Mouse (Mus musculus) left cerebral cortex, postnatal 36 days (tissue): Measurements from ENCODE around the gene Folh1. TPM values are rescaled to one million over a fixed set of nuclear protein-coding genes. Genes with fewer than 3 reads are reported as not detected.
"Not testable (repeated sequence)": the region's sequence is repeated elsewhere in the genome, so short reads cannot be mapped to it uniquely, and the experiment has no call there.

ENCODE experiments used
- DNase-seq, 2 experiments: peaks; one replicate each; pipeline ENCODE4 v3.0.0; 2021 to 2022; ENCODE audit warnings: low spot score in 2 of 2, mixed read lengths in 1 of 2
- intact Hi-C: fragments of 180-260 bp; cut with DNase I; formaldehyde crosslinking; loops from one replicate; pipeline ENCODE4 v1.15.1; 2025
- total RNA-seq, 2 experiments: library from RNA; stranded (reverse); gene quantifications; 2 replicates each; pipeline ENCODE4 v1.2.3; 2021

The Folh1 gene
- 1 to 10 TPM; 4.1 to 4.8 TPM for total RNA-seq

DNA sequence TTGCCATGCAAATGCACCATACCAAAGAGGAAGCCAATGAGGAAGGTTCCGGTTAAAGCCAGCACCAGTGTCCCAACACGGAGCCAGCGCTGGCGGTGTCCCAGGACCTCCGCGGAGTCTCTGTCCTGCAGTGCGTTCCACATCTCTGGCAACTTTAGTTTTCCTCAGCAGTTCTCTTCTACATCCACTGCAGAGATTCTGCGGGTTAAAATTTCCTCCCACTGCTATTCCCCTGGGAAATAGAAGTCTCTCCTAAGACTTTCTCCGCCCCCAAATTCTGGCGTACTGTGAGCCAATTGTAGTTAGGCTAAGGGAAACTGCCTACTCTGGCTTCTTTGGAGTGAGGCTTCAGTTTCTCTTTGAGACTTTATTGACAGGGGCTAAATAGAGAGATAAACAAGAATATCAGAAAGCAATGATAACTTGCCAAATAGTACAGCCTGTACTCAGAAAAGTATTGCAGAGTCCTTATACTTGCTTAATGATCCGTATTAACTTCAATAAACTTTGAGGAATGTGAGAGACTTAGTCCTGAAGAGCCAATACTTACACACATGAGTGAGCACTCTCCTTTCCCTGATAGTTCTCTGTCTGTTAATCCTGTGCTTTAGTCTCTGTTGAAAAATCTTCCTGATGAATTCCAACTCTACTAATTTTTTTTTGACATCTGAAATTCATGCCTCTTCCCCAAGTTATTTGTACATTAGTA lies at the start of gene Folh1:
Gene Folh1, minus strand, starts transcription at position 327 of the 709 bp plus-strand sequence.
- intact Hi-C loops: no loop called here
- peak; percentile 7 for DNase-seq

DNA sequence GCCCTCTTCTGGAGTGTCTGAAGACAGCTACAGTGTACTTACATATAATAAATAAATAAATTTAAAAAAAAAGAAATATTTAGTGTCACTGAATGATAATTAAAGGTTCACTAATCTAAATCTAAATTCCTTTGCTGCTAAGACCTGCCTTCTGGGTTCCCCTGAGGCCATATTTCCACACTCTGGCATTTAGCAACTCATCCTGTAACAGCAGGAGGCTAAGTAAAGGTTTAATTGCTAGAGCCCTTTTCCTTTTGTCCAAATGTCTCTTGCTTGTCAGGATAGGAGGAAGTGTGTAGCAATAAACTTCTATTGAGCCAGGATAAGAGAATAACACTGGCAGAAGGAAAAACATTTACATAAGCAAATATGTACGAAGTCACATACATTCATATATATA lies 40.7 kb upstream of the Folh1 start:
- intact Hi-C loops: no loop called here

GRCm38 (mm10) chr7:86815716-86816115 lies 40.0 kb upstream of the Folh1 start:
- intact Hi-C loops, DNase-seq: not testable (repeated sequence)

More for the DNA sequence above, 40.7 kb upstream of the Folh1 start:
- DNase-seq: no peak

DNA sequence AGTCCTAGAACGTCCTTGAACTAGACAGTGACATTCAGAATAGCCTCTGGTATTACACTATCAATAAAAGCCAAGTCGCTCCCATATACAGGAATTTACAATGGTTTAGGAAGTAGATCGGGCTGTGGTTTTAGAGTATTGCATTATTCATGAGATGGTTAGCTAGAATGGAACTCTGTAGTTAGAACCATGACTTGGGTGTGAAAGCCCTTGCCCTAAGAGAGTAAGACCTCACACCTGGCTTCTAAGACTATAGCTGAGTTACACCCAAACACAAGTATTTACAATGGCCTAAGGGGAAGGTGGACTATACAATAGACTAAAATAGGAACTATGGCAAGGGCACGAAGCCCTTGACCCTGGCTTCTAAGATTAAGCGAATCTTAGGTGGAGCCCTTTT lies 39.5 kb upstream of the Folh1 start:
- DNase-seq, intact Hi-C loops: not testable (repeated sequence)

DNA sequence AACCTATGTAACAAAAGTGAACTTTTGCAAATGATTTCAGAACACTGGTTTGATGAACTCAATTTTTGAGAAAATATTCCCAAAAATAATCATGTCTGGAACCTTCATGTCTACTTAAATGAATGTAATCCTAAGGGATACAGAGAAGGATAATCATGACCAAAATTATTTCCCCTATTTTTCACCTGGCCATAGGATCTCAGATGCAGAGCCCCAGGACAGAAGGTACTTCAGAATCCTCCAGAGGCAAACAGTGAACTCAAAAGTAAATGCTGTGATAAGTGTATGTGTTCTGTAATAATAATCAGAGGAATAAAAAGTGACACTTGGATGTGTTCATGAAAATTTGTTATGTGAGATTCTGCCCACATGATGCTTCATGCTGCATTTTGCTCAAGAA lies 19.0 kb upstream of the Folh1 start, which contains the start of gene Vmn2r77:
Gene Vmn2r77, plus strand, starts transcription at position 301 of the 400 bp plus-strand sequence.
- no peak for DNase-seq
- intact Hi-C loops: no loop called here

DNA sequence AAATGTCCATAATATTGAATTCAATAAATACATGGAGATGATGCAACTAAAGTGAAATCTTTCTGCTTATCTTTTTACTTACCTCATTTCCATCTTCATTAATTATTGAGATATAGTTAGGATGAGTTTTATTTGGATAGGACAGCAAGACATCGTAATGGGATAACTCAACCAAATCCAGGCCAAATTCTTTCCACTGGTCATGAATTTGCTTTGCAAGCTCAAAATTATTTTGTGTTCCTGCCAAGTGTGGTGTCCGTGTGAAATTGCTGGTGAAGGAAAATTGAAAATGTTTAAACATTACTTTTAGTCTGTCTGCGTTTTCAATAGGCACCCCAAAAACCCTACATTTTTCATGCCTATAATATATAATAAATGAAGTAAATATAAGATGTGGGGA lies 4.1 kb downstream of the Folh1 start:
- DNase-seq: no peak
- intact Hi-C loops: no loop called here

GRCm38 (mm10) chr7:86764628-86765027 lies 11.1 kb downstream of the Folh1 start:
- intact Hi-C loops: no loop called here
- DNase-seq: no peak

GRCm38 (mm10) chr7:86760751-86761150 lies 15.0 kb downstream of the Folh1 start:
- intact Hi-C loops: no loop called here

DNA sequence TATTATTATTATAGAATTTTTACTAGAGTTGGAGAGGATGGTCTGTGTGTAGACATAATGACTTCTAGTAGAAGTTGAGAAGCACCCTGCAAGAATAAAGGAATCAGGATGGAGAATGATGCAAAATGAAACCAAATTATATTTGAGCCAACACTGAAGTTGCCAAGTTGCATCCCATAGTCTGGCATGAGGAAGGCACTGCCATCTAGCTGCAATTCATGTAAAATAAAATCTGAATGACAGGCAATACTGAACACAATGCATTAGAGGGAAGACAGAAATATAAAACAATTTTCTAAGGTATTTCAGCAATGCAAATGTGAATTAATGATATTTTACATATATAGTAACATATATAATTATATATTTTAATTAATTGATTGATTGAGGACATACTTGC lies 50.7 kb downstream of the Folh1 start:
- DNase-seq: no peak
- intact Hi-C loops: no loop called here

More at GRCm38 (mm10) chr7:86760751-86761150, 15.0 kb downstream of the Folh1 start:
- DNase-seq: no peak

GRCm38 (mm10) chr7:86688030-86688429 lies 87.7 kb downstream of the Folh1 start, which contains the start of gene Olfr292:
Gene Olfr292 (plus strand): TSS chr7:86688330.
- intact Hi-C loops: no loop called here

More at GRCm38 (mm10) chr7:86688030-86688429, 87.7 kb downstream of the Folh1 start, which contains the start of gene Olfr292:
- no peak for DNase-seq

Other genes with a start within 250 kb of the Folh1 start
- gene Olfr295, start 192.1 kb downstream of the Folh1 start, total RNA-seq: not detected
- not detected for gene Olfr294, start 159.3 kb downstream of the Folh1 start, total RNA-seq
- gene Olfr293, start 126.9 kb downstream of the Folh1 start, total RNA-seq: not detected
- not detected for gene Olfr292, start 87.6 kb downstream of the Folh1 start, total RNA-seq
- not detected for gene Vmn2r77, start 19.1 kb upstream of the Folh1 start, total RNA-seq
- not detected for gene Vmn2r78, start 139.2 kb upstream of the Folh1 start, total RNA-seq
- gene Vmn2r79, start 220.2 kb upstream of the Folh1 start, total RNA-seq: under 1 TPM in 1 of 2 experiments, not detected in 1; 0.02 TPM